Mouse (Mus musculus): ENCODE data around the gene March6. TPM values are rescaled to one million over a fixed set of nuclear protein-coding genes. Genes with fewer than 3 reads are reported as not detected.

The March6 gene
- polyA plus RNA-seq, 1 experiment from 2014 or later, result 35.5 TPM

- no peaks in the 10 kb centered on the region for H3K36me3 ChIP-seq (ENCODE audit: control insufficient read depth, insufficient read depth, low read length)
- no peaks in the 10 kb centered on the region for H3K27me3 ChIP-seq (replicated peaks; ENCODE audit: control insufficient read depth, insufficient read depth, low read length)
- 0 out of 2 replicates have a peak, but pooled peaks cover 6% of the 10 kb centered on the region for H3K4me1 ChIP-seq (ENCODE audit: control insufficient read depth, insufficient read depth, low read length)
- DNase-seq (ENCODE audit: low spot score) (no peak), ATAC-seq (ENCODE audit: low read depth) (no peak)
- H3K4me2 ChIP-seq (ENCODE audit: low read depth, low read length), result no peak overlapping the region
- no peak overlapping the region for H3K9ac ChIP-seq (ENCODE audit: low read depth, low read length)
- H3K4me3 ChIP-seq (ENCODE audit: low read depth, low read length), result no peak overlapping the region
- H3K9me3 ChIP-seq (ENCODE audit: control insufficient read depth, low read length), result no peaks in the 10 kb centered on the region
- no peak overlapping the region for H3K27ac ChIP-seq (replicated peaks; ENCODE audit: low read depth, low read length)
These were observed 19.5 kb downstream of the March6 start for GRCm38 (mm10) chr15:31511406-31511771.

GRCm38 (mm10) chr15:31510477-31511405 is 20.1 kb downstream of the March6 start:
- ATAC-seq (ENCODE audit: low read depth), result no peak
- H3K27ac ChIP-seq (replicated peaks; ENCODE audit: low read depth, low read length), result no peak overlapping the region
- DNase-seq (ENCODE audit: low spot score), result no peak
- H3K9ac ChIP-seq (ENCODE audit: low read depth, low read length), result no peak overlapping the region
- no peaks in the 10 kb centered on the region for H3K27me3 ChIP-seq (replicated peaks; ENCODE audit: control insufficient read depth, insufficient read depth, low read length)
- peaks cover 4% of the 10 kb centered on the region; the same call in 1 of the 2 replicates for H3K36me3 ChIP-seq (ENCODE audit: control insufficient read depth, insufficient read depth, low read length)
- H3K4me3 ChIP-seq (ENCODE audit: low read depth, low read length), result no peak overlapping the region
- WGBS, result 64% methylated on average over 7 of the region's 7 CpGs
- H3K4me1 ChIP-seq (ENCODE audit: control insufficient read depth, insufficient read depth, low read length), result 0 out of 2 replicates have a peak, but pooled peaks cover 6% of the 10 kb centered on the region
- H3K4me2 ChIP-seq (ENCODE audit: low read depth, low read length), result no peak overlapping the region
- H3K9me3 ChIP-seq (ENCODE audit: control insufficient read depth, low read length), result no peaks in the 10 kb centered on the region

GRCm38 (mm10) chr15:31505082-31505481 is 25.8 kb downstream of the March6 start:
- Histone ChIP-seq H3K4me2 (ENCODE audit: low read depth, low read length) (no peak overlapping the region), H3K9me3 (ENCODE audit: control insufficient read depth, low read length) (no peaks in the 10 kb centered on the region), H3K4me3 (ENCODE audit: low read depth, low read length) (no peak overlapping the region), H3K9ac (ENCODE audit: low read depth, low read length) (no peak overlapping the region), H3K27ac (replicated peaks; ENCODE audit: low read depth, low read length) (no peak overlapping the region), H3K36me3 (ENCODE audit: control insufficient read depth, insufficient read depth, low read length) (peaks cover 27% of the 10 kb centered on the region), H3K27me3 (replicated peaks; ENCODE audit: control insufficient read depth, insufficient read depth, low read length) (no peaks in the 10 kb centered on the region), H3K4me1 (ENCODE audit: control insufficient read depth, insufficient read depth, low read length) (no peaks in the 10 kb centered on the region)
- 86% methylated on average over 2 of the region's 2 CpGs for WGBS
- DNase-seq (ENCODE audit: low spot score) (no peak), ATAC-seq (ENCODE audit: low read depth) (no peak)

- no peak for ATAC-seq (ENCODE audit: low read depth)
- 80% methylated on average over 3 of the region's 3 CpGs for WGBS
- no peaks in the 10 kb centered on the region for H3K27me3 ChIP-seq (replicated peaks; ENCODE audit: control insufficient read depth, insufficient read depth, low read length)
These were observed 27.4 kb downstream of the March6 start for GRCm38 (mm10) chr15:31503447-31503846.

GRCm38 (mm10) chr15:31502996-31503395 is 27.9 kb downstream of the March6 start:
- Histone ChIP-seq H3K27ac (replicated peaks; ENCODE audit: low read depth, low read length) (no peak overlapping the region), H3K36me3 (ENCODE audit: control insufficient read depth, insufficient read depth, low read length) (peaks cover 39% of the 10 kb centered on the region), H3K4me2 (ENCODE audit: low read depth, low read length) (no peak overlapping the region), H3K27me3 (replicated peaks; ENCODE audit: control insufficient read depth, insufficient read depth, low read length) (no peaks in the 10 kb centered on the region), H3K4me1 (ENCODE audit: control insufficient read depth, insufficient read depth, low read length) (no peaks in the 10 kb centered on the region), H3K9me3 (ENCODE audit: control insufficient read depth, low read length) (no peaks in the 10 kb centered on the region), H3K9ac (ENCODE audit: low read depth, low read length) (no peak overlapping the region), H3K4me3 (ENCODE audit: low read depth, low read length) (no peak overlapping the region)
- WGBS, result 73% methylated on average over 4 of the region's 4 CpGs
- ATAC-seq (ENCODE audit: low read depth) (no peak), DNase-seq (ENCODE audit: low spot score) (no peak)

More at GRCm38 (mm10) chr15:31503447-31503846, 27.4 kb downstream of the March6 start:
- Histone ChIP-seq H3K36me3 (ENCODE audit: control insufficient read depth, insufficient read depth, low read length) (peaks cover 35% of the 10 kb centered on the region), H3K4me2 (ENCODE audit: low read depth, low read length) (no peak overlapping the region), H3K4me3 (ENCODE audit: low read depth, low read length) (no peak overlapping the region), H3K9ac (ENCODE audit: low read depth, low read length) (no peak overlapping the region), H3K9me3 (ENCODE audit: control insufficient read depth, low read length) (no peaks in the 10 kb centered on the region), H3K4me1 (ENCODE audit: control insufficient read depth, insufficient read depth, low read length) (no peaks in the 10 kb centered on the region), H3K27ac (replicated peaks; ENCODE audit: low read depth, low read length) (no peak overlapping the region)
- no peak for DNase-seq (ENCODE audit: low spot score)

GRCm38 (mm10) chr15:31502313-31502712 is 28.5 kb downstream of the March6 start:
- whole genome bisulfite sequencing, result 80% methylated on average over 1 of the region's 1 CpGs
- ATAC-seq (ENCODE audit: low read depth) (no peak), DNase-seq (ENCODE audit: low spot score) (no peak)
- Histone ChIP-seq H3K4me2 (ENCODE audit: low read depth, low read length) (no peak overlapping the region), H3K9me3 (ENCODE audit: control insufficient read depth, low read length) (no peaks in the 10 kb centered on the region), H3K4me3 (ENCODE audit: low read depth, low read length) (no peak overlapping the region), H3K27me3 (replicated peaks; ENCODE audit: control insufficient read depth, insufficient read depth, low read length) (no peaks in the 10 kb centered on the region), H3K9ac (ENCODE audit: low read depth, low read length) (no peak overlapping the region), H3K27ac (replicated peaks; ENCODE audit: low read depth, low read length) (no peak overlapping the region), H3K4me1 (ENCODE audit: control insufficient read depth, insufficient read depth, low read length) (no peaks in the 10 kb centered on the region), H3K36me3 (ENCODE audit: control insufficient read depth, insufficient read depth, low read length) (peaks cover 46% of the 10 kb centered on the region)

GRCm38 (mm10) chr15:31494803-31495202 is 36.0 kb downstream of the March6 start:
- H3K4me1 ChIP-seq (ENCODE audit: control insufficient read depth, insufficient read depth, low read length), result no peaks in the 10 kb centered on the region
- H3K9me3 ChIP-seq (ENCODE audit: control insufficient read depth, low read length), result no peaks in the 10 kb centered on the region
- no peak overlapping the region for H3K27ac ChIP-seq (replicated peaks; ENCODE audit: low read depth, low read length)
- DNase-seq (ENCODE audit: low spot score) (no peak), ATAC-seq (ENCODE audit: low read depth) (no peak)
- no peaks in the 10 kb centered on the region for H3K27me3 ChIP-seq (replicated peaks; ENCODE audit: control insufficient read depth, insufficient read depth, low read length)
- H3K4me3 ChIP-seq (ENCODE audit: low read depth, low read length), result no peak overlapping the region
- no peak overlapping the region for H3K9ac ChIP-seq (ENCODE audit: low read depth, low read length)
- H3K36me3 ChIP-seq (ENCODE audit: control insufficient read depth, insufficient read depth, low read length), result peaks cover 66% of the 10 kb centered on the region
- WGBS, result 83% methylated on average over 9 of the region's 9 CpGs
- no peak overlapping the region for H3K4me2 ChIP-seq (ENCODE audit: low read depth, low read length)

- WGBS, result 78% methylated on average over 3 of the region's 3 CpGs
- Histone ChIP-seq H3K36me3 (ENCODE audit: control insufficient read depth, insufficient read depth, low read length) (peaks cover 68% of the 10 kb centered on the region), H3K4me1 (ENCODE audit: control insufficient read depth, insufficient read depth, low read length) (no peaks in the 10 kb centered on the region), H3K4me2 (ENCODE audit: low read depth, low read length) (no peak overlapping the region), H3K9me3 (ENCODE audit: control insufficient read depth, low read length) (no peaks in the 10 kb centered on the region), H3K4me3 (ENCODE audit: low read depth, low read length) (no peak overlapping the region), H3K27ac (replicated peaks; ENCODE audit: low read depth, low read length) (no peak overlapping the region), H3K9ac (ENCODE audit: low read depth, low read length) (no peak overlapping the region), H3K27me3 (replicated peaks; ENCODE audit: control insufficient read depth, insufficient read depth, low read length) (no peaks in the 10 kb centered on the region)
- ATAC-seq (ENCODE audit: low read depth) (no peak), DNase-seq (ENCODE audit: low spot score) (no peak)
These were observed 36.5 kb downstream of the March6 start for GRCm38 (mm10) chr15:31494310-31494709.

- ATAC-seq (ENCODE audit: low read depth), result no peak
These were observed 43.4 kb downstream of the March6 start for GRCm38 (mm10) chr15:31487407-31487806.

More at GRCm38 (mm10) chr15:31487407-31487806, 43.4 kb downstream of the March6 start:
- no peak for DNase-seq (ENCODE audit: low spot score)
- H3K9ac ChIP-seq (ENCODE audit: low read depth, low read length), result no peak overlapping the region
- peaks cover 71% of the 10 kb centered on the region for H3K36me3 ChIP-seq (ENCODE audit: control insufficient read depth, insufficient read depth, low read length)
- no peak overlapping the region for H3K4me3 ChIP-seq (ENCODE audit: low read depth, low read length)
- H3K27me3 ChIP-seq (replicated peaks; ENCODE audit: control insufficient read depth, insufficient read depth, low read length), result no peaks in the 10 kb centered on the region
- no peak overlapping the region for H3K27ac ChIP-seq (replicated peaks; ENCODE audit: low read depth, low read length)
- H3K9me3 ChIP-seq (ENCODE audit: control insufficient read depth, low read length), result no peaks in the 10 kb centered on the region
- no peaks in the 10 kb centered on the region for H3K4me1 ChIP-seq (ENCODE audit: control insufficient read depth, insufficient read depth, low read length)
- 79% methylated on average over 2 of the region's 2 CpGs for WGBS
- H3K4me2 ChIP-seq (ENCODE audit: low read depth, low read length), result no peak overlapping the region
